Mouse (Mus musculus) heart, postnatal 25 days (tissue): ENCODE data around the gene Cnot1. TPM values are rescaled to one million over a fixed set of nuclear protein-coding genes. Genes with fewer than 3 reads are reported as not detected.
A peak's percentile ranks its signal among the peaks of the same experiment; 100 is the strongest.

Source experiments
- DNase-seq: peaks from one replicate; pipeline ENCODE4 v3.0.0; 2022; ENCODE audit warnings: low spot score
- intact Hi-C: fragments of 180-260 bp; cut with DNase I; formaldehyde crosslinking; loops from one replicate; pipeline ENCODE4 v1.15.1; 2025
- microRNA-seq: library from miRNA; unstranded; fragments of <30 nt; microRNA quantifications from one replicate; pipeline ENCODE4 v1.2.0, GENCODE M21; 2022
- total RNA-seq, 2 experiments: library from RNA; stranded (reverse); gene quantifications; 2 replicates each; pipeline ENCODE4 v1.2.3; 2021

Gene Cnot1
- total RNA-seq, 2 experiments from 2014 or later: 109 to 130 TPM

GRCm38 (mm10) chr8:95702480-95703446, 104.5 kb downstream of the Cnot1 start:
- intact Hi-C loops: no loop called here
- peak; percentile 75 for DNase-seq

DNA sequence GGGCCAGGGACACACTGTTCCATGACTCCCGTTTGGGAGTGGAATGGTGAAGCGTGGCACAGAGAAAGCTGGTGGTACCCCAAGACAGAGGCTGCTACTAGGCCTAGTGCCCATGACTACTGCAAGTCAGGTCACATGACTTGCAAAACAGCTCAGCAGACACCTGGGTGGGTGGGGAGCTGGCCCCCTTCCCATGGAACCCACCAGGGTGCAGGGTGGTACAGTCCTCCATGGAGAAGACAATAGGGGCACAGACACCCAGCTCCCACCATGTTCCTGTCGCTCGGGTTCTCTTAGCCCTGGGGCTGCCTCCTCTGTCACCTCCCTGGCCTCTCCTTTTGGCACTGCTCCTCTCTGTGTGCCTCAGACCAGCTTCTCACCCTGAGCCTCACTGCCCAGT, 105.5 kb downstream of the Cnot1 start:
- no peak for DNase-seq
- intact Hi-C loops: no loop called here

- intact Hi-C loops: no loop called here
- DNase-seq: no peak
Observed at GRCm38 (mm10) chr8:95700282-95700681, 107.0 kb downstream of the Cnot1 start.

GRCm38 (mm10) chr8:95698179-95698578, 109.1 kb downstream of the Cnot1 start:
- no peak for DNase-seq
- intact Hi-C loops: loop anchor here (10.0 kb wide), 1 partner anchor 203 kb away; the partner anchor contains the start of gene Csnk2a2

DNA sequence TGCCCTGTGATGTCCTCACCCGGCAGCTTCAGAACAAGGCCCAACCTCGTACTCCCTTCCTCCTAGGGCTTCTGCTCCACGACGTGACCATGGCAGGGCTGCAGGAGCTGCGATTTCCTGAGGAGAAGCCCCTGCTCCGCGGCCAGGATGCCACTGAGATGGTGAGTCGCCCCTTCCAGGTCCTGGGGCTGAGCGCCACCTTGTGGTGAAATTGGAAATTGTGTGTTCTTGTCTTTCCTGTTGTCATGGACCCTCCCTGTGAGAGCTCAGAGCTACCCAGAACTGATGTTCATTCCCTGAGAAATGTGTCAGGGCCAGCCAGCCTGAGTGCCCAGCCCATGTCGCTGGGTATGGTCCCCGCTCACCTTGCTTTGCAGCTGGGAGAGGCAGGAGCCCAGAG, 110.1 kb downstream of the Cnot1 start:
- intact Hi-C loops: loop anchor here (1.0 to 10.0 kb wide), 3 partner anchors 90 to 350 kb away; partner anchors contain the start of gene Csnk2a2
- peak; percentile 40 for DNase-seq

DNA sequence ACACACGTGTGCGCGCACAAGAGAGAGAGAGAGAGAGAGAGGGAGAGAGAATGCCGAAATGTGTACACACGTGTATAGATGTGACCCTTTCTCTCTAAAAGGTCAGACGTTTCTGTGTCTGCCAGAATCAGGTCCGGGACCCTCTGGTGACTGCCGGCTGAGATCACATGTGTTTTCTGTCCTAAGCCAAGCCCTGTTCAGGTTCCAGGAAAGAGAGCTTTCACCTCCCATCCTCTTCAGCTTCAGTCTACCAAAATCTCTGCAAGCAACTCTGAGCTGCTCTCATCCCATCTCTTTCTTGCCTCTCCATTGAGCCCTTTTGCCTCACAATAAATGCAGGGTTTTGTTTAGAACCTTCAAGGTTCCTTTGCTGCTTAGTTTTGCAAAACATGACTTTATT, 110.6 kb downstream of the Cnot1 start:
- DNase-seq: no peak
- intact Hi-C loops: loop anchor here (1.0 to 10.0 kb wide), 3 partner anchors 89 to 350 kb away; partner anchors contain the start of gene Csnk2a2

- no peak for DNase-seq
- intact Hi-C loops: loop anchor here (10.0 kb wide), 1 partner anchor 200 kb away; the partner anchor contains the start of gene Csnk2a2
Observed at GRCm38 (mm10) chr8:95694631-95695030, 112.6 kb downstream of the Cnot1 start.

- intact Hi-C loops: loop anchor here (10.0 kb wide), 1 partner anchor 196 kb away; the partner anchor contains the start of gene Csnk2a2
- DNase-seq: no peak
Observed at GRCm38 (mm10) chr8:95690929-95691541, 116.2 kb downstream of the Cnot1 start.

GRCm38 (mm10) chr8:95688073-95688672, 119.1 kb downstream of the Cnot1 start:
- DNase-seq: no peak
- intact Hi-C loops: no loop called here

DNA sequence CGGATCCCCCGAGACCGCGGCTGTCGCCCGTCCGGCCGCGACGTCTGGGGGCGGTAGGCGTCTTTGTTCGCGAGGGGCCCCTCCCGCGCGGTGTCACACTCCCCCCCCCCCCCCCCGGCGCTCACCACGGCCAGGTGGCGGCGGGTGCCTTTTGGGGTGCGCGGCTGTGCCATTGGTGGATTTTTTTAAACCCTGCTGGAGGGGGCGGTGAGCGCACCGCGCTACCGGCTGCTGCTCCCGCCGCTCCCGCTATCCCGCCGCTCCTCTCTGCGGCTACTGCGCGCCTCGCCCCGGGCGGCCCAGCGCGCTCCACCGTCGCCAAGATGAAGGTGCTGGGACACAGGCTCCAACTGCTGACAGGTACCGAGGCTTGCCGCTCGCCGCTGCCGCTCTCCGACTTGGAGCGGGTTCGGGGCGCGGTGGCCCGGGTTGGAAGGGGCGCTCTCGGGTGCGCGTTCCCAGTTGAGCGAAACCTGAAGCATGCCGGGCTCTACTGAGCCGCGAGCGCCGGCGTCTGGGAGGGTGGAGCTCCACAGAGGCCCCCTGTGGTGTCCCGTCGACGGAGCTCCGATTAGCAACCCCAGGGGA, 129.1 kb downstream of the Cnot1 start:
- DNase-seq: no peak
- intact Hi-C loops: no loop called here

DNA sequence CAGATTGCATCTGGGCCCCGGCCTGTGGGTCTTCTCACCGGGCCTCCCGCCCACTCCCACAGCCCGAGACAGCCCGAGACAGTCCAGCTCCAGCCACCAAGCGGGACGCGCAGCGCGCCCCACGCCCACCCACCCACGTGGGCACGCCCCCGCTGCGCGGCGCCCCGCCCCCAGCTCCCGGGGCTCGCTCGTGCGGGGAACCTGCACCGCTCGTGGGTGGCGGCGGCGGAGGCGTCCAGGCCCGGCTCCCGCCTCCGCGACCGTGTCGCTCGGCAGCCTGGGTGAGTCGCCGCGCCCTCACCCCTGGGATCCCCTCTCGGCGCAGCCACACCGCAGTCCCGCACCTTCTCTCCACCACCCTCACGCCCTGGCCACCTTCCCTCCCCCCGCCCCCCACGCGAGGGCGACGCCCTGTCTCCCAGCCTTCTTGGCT, 129.7 kb downstream of the Cnot1 start:
- no peak for DNase-seq
- intact Hi-C loops: no loop called here

DNA sequence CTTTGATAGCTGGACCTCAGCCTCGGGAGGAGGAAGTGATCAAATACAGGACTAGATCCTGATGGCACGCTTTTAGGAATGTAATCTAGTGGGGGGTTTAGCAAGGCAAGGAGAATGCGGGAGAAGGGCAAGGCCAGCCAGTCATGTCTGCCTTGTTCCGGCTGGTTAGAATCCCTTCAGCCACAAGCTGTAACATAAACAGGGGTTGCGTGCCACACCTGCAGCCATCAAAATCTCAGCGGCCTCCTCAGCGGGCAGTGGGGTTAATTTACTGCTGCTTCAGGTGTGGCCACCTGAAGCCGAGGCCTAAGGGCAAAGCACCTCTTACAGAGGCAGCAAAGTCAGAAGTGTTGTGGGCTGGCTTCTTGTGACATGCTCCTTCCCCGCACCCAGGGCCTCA, 130.6 kb downstream of the Cnot1 start, which contains the start of gene Ndrg4:
Gene Ndrg4, plus strand, starts transcription at position 350 of the 400 bp plus-strand sequence.
- DNase-seq: no peak
- intact Hi-C loops: no loop called here

GRCm38 (mm10) chr8:95672811-95673210, 134.5 kb downstream of the Cnot1 start:
- intact Hi-C loops: no loop called here
- no peak for DNase-seq

GRCm38 (mm10) chr8:95671861-95672260, 135.4 kb downstream of the Cnot1 start:
- DNase-seq: no peak
- intact Hi-C loops: no loop called here

GRCm38 (mm10) chr8:95669967-95670366, 137.3 kb downstream of the Cnot1 start:
- intact Hi-C loops: no loop called here
- DNase-seq: no peak

Small RNAs within 50 kb of the gene (microRNA-seq; reads per million reads assigned to microRNA genes)
- gene Mir7073: 2.2 reads per million

Other genes with a start within 250 kb of the Cnot1 start
- gene Prss54, start 231.1 kb downstream of the Cnot1 start, total RNA-seq: not detected
- 1 to 10 TPM in 1 of 2 experiments, under 1 TPM in 1; 0.88 to 1.3 TPM for gene Gins3, start 174.0 kb downstream of the Cnot1 start, total RNA-seq
- 100 to 1,000 TPM; 317 to 336 TPM for gene Ndrg4, start 130.5 kb downstream of the Cnot1 start, total RNA-seq
- gene Setd6, start 91.6 kb downstream of the Cnot1 start, total RNA-seq: 10 to 100 TPM; 14.1 to 15.1 TPM
- 10 to 100 TPM; 84.4 to 96.1 TPM for gene Sap18b, start 17.9 kb upstream of the Cnot1 start, total RNA-seq
- 10 to 100 TPM; 11.5 to 13.0 TPM for gene Slc38a7, start 46.1 kb upstream of the Cnot1 start, total RNA-seq
- 100 to 1,000 TPM; 828 to 869 TPM for gene Got2, start 81.1 kb upstream of the Cnot1 start, total RNA-seq